Mouse (Mus musculus): ENCODE results near the gene Rpl21. TPM values are rescaled to one million over a fixed set of nuclear protein-coding genes. Genes with fewer than 3 reads are reported as not detected.

Gene Rpl21
- 100 to 1,000 TPM; 184 to 212 TPM for total RNA-seq (2021)
- long read RNA-seq, experiment 1, partial matches to known transcripts: 0 of 16 reads
- long read RNA-seq, experiment 1, other reads (novel, unspliced or antisense): 9 of 16 reads
- long read RNA-seq, experiment 2, partial matches to known transcripts: 1 of 24 reads
- long read RNA-seq, experiment 2, other reads (novel, unspliced or antisense): 14 of 24 reads

- peak; percentile 93 for DNase-seq
- intact Hi-C loops (cut with DNase I; ENCODE audit: low total_unique reads): loop anchor here (5.0 kb wide), 1 partner anchor 36 kb away; the partner anchor contains the start of gene Usp12
These were observed at the start of gene Rpl21 for GRCm38 (mm10) chr5:146832769-146833448. Gene Rpl21, plus strand, starts transcription at chr5:146832890.

GRCm38 (mm10) chr5:146783300-146783699, 49.4 kb upstream of the Rpl21 start:
- intact Hi-C loops (cut with DNase I; ENCODE audit: low total_unique reads): no loop called here
- DNase-seq: no peak

- intact Hi-C loops (cut with DNase I; ENCODE audit: low total_unique reads): no loop called here
- DNase-seq: no peak
These were observed 48.8 kb upstream of the Rpl21 start for GRCm38 (mm10) chr5:146783891-146784290.

GRCm38 (mm10) chr5:146786123-146786522, 46.6 kb upstream of the Rpl21 start:
- intact Hi-C loops (cut with DNase I; ENCODE audit: low total_unique reads): no loop called here
- DNase-seq: no peak

- no peak for DNase-seq
- intact Hi-C loops (cut with DNase I; ENCODE audit: low total_unique reads): no loop called here
These were observed 43.3 kb upstream of the Rpl21 start for GRCm38 (mm10) chr5:146789413-146789812.

GRCm38 (mm10) chr5:146790944-146791343, 41.7 kb upstream of the Rpl21 start:
- no peak for DNase-seq
- intact Hi-C loops (cut with DNase I; ENCODE audit: low total_unique reads): no loop called here

GRCm38 (mm10) chr5:146792140-146792791, 40.4 kb upstream of the Rpl21 start:
- no peak for DNase-seq
- intact Hi-C loops (cut with DNase I; ENCODE audit: low total_unique reads): no loop called here

GRCm38 (mm10) chr5:146793630-146794083, 39.0 kb upstream of the Rpl21 start:
- intact Hi-C loops (cut with DNase I; ENCODE audit: low total_unique reads): no loop called here
- no peak for DNase-seq

- peak; percentile 60 for DNase-seq
These were observed 38.4 kb upstream of the Rpl21 start for GRCm38 (mm10) chr5:146794084-146794852.

GRCm38 (mm10) chr5:146794853-146795252, 37.8 kb upstream of the Rpl21 start, which contains the start of gene Usp12:
Gene Usp12, minus strand, starts transcription at chr5:146795006.
- intact Hi-C loops (cut with DNase I; ENCODE audit: low total_unique reads): loop anchor here (5.0 kb wide), 1 partner anchor 37 kb away; the partner anchor contains the start of gene Rpl21
- peak; percentile 98 for DNase-seq

More at GRCm38 (mm10) chr5:146794084-146794852, 38.4 kb upstream of the Rpl21 start:
- intact Hi-C loops (cut with DNase I; ENCODE audit: low total_unique reads): no loop called here

GRCm38 (mm10) chr5:146795728-146796127, 37.0 kb upstream of the Rpl21 start:
- DNase-seq: no peak
- intact Hi-C loops (cut with DNase I; ENCODE audit: low total_unique reads): loop anchor here (5.0 kb wide), 1 partner anchor 37 kb away; the partner anchor contains the start of gene Rpl21

- intact Hi-C loops (cut with DNase I; ENCODE audit: low total_unique reads): loop anchor here (5.0 kb wide), 1 partner anchor 34 kb away; the partner anchor contains the start of gene Rpl21
These were observed 34.7 kb upstream of the Rpl21 start for GRCm38 (mm10) chr5:146798031-146798430.

GRCm38 (mm10) chr5:146806004-146806430, 26.7 kb upstream of the Rpl21 start:
- DNase-seq: no peak
- intact Hi-C loops (cut with DNase I; ENCODE audit: low total_unique reads): no loop called here

More at GRCm38 (mm10) chr5:146798031-146798430, 34.7 kb upstream of the Rpl21 start:
- DNase-seq: no peak

GRCm38 (mm10) chr5:146809951-146810350, 22.7 kb upstream of the Rpl21 start:
- DNase-seq: no peak
- intact Hi-C loops (cut with DNase I; ENCODE audit: low total_unique reads): no loop called here

GRCm38 (mm10) chr5:146812866-146813265, 19.8 kb upstream of the Rpl21 start:
- intact Hi-C loops (cut with DNase I; ENCODE audit: low total_unique reads): no loop called here
- DNase-seq: no peak

- no peak for DNase-seq
- intact Hi-C loops (cut with DNase I; ENCODE audit: low total_unique reads): no loop called here
These were observed 19.3 kb upstream of the Rpl21 start for GRCm38 (mm10) chr5:146813421-146813820.

GRCm38 (mm10) chr5:146815394-146815793, 17.3 kb upstream of the Rpl21 start:
- no peak for DNase-seq
- intact Hi-C loops (cut with DNase I; ENCODE audit: low total_unique reads): no loop called here

GRCm38 (mm10) chr5:146817583-146817982, 15.1 kb upstream of the Rpl21 start:
- intact Hi-C loops (cut with DNase I; ENCODE audit: low total_unique reads): no loop called here
- DNase-seq: no peak

GRCm38 (mm10) chr5:146818906-146819623, 13.6 kb upstream of the Rpl21 start:
- intact Hi-C loops (cut with DNase I; ENCODE audit: low total_unique reads): no loop called here
- no peak for DNase-seq

Measured in gastrocnemius, postnatal 14 days (tissue).